Comparison of ENCODE assay signal across 16 mouse cellular contexts in genomic region chr16:21109473-21109872, GRCm38 (mm10). TPM values are rescaled to one million over a fixed set of nuclear protein-coding genes. Genes with fewer than 3 reads are reported as not detected.
A peak's percentile ranks its signal among the peaks of the same experiment; 100 is the strongest.
DNase-seq lines count a peak whose midpoint lies in the region; ATAC-seq and TF ChIP-seq lines count a peak whose summit lies in the region.
"Had no signal": no experiment of that assay in that cellular context is flagged by ENCODE, and none has a peak within 500 bp of the region (broad histone marks: within the 10 kb centered on the region; RNA-seq: fewer than 3 reads in every experiment).

No protein-coding gene starts in this region.

- no peak for ATAC-seq in kidney, postnatal 0 days (replicated peaks; ENCODE audit: low FRiP score, low read depth)
- peak; percentile 60 for ATAC-seq in common myeloid progenitor, adult 5-6 weeks (replicated peaks; ENCODE audit: low read depth, poor library complexity, severe bottlenecking)
- ATAC-seq: activated CD4-positive, CD25-positive, alpha-beta regulatory T cell, adult 4 months; forebrain, embryonic 15.5 days had no signal

- no peak overlapping the region for H3K9ac ChIP-seq in kidney, postnatal 0 days (ENCODE audit: low read depth, low read length)
- H3K9ac ChIP-seq: forebrain, embryonic 15.5 days; heart, embryonic 15.5 days; hindbrain, embryonic 15.5 days; limb, embryonic 13.5 days had no signal

- no peak overlapping the region for H3K4me3 ChIP-seq in kidney, postnatal 0 days (replicated peaks; ENCODE audit: low read depth, low read length)
- no peak overlapping the region for H3K4me3 ChIP-seq in midbrain, embryonic 10.5 days
- H3K4me3 ChIP-seq: forebrain, embryonic 15.5 days; heart, embryonic 15.5 days; hindbrain, embryonic 15.5 days; limb, embryonic 13.5 days had no signal

- peak; percentile 54 for TF ChIP-seq CTCF in kidney, postnatal 0 days (IDR thresholded peaks at IDR 0.05; ENCODE audit: low read depth)

- 56% methylated on average over 1 of the region's 1 CpGs for WGBS in kidney, postnatal 0 days
- WGBS in midbrain, embryonic 10.5 days = 88% methylated on average over 1 of the region's 1 CpGs

- peak; percentile 1 to 8 for DNase-seq in adrenal gland, postnatal 36 days
- DNase-seq in adrenal gland, postnatal 25 days = no peak
- DNase-seq in kidney, postnatal 0 days (ENCODE audit: low spot score) = peak; percentile 11
- DNase-seq in kidney, adult 11 months = no peak
- peak; percentile 22 for DNase-seq in 3T3-L1 (ENCODE audit: low read depth, low spot score)
- no peak for DNase-seq in midbrain, embryonic 10.5 days (ENCODE audit: low spot score)
- no peak for DNase-seq in thymus, postnatal 0 days (ENCODE audit: low spot score)
- DNase-seq: gastrocnemius, postnatal 25 days had no signal

- H3K4me2 ChIP-seq in kidney, postnatal 0 days (ENCODE audit: low read length) = no peak overlapping the region
- H3K4me2 ChIP-seq: forebrain, embryonic 15.5 days; heart, embryonic 15.5 days; hindbrain, embryonic 15.5 days; limb, embryonic 13.5 days had no signal

- H3K36me3 ChIP-seq in kidney, postnatal 0 days (ENCODE audit: insufficient read depth, low read length) = no peaks in the 10 kb centered on the region
- no peaks in the 10 kb centered on the region for H3K36me3 ChIP-seq in midbrain, embryonic 10.5 days
- H3K36me3 ChIP-seq: forebrain, embryonic 15.5 days; heart, embryonic 15.5 days; hindbrain, embryonic 15.5 days; limb, embryonic 13.5 days had no signal

- no peaks in the 10 kb centered on the region for H3K9me3 ChIP-seq in kidney, postnatal 0 days (replicated peaks; ENCODE audit: low read length)
- no peaks in the 10 kb centered on the region for H3K9me3 ChIP-seq in midbrain, embryonic 10.5 days (replicated peaks)
- H3K9me3 ChIP-seq: forebrain, embryonic 15.5 days; heart, embryonic 15.5 days; hindbrain, embryonic 15.5 days; limb, embryonic 13.5 days had no signal

- no peaks in the 10 kb centered on the region for H3K27me3 ChIP-seq in kidney, postnatal 0 days (ENCODE audit: insufficient read depth, low read length)
- H3K27me3 ChIP-seq in midbrain, embryonic 10.5 days (ENCODE audit: low read depth, poor library complexity, severe bottlenecking) = no peaks in the 10 kb centered on the region
- H3K27me3 ChIP-seq: forebrain, embryonic 15.5 days; heart, embryonic 15.5 days; hindbrain, embryonic 15.5 days; limb, embryonic 13.5 days had no signal

- no peak overlapping the region for H3K27ac ChIP-seq in kidney, postnatal 0 days
- no peak overlapping the region for H3K27ac ChIP-seq in midbrain, embryonic 10.5 days (replicated peaks)
- H3K27ac ChIP-seq: forebrain, embryonic 15.5 days; heart, embryonic 15.5 days; hindbrain, embryonic 15.5 days; limb, embryonic 13.5 days had no signal

- H3K4me1 ChIP-seq in kidney, postnatal 0 days (replicated peaks; ENCODE audit: insufficient read depth, low read length) = no peaks in the 10 kb centered on the region
- H3K4me1 ChIP-seq in midbrain, embryonic 10.5 days = no peaks in the 10 kb centered on the region
- H3K4me1 ChIP-seq: forebrain, embryonic 15.5 days; heart, embryonic 15.5 days; hindbrain, embryonic 15.5 days; limb, embryonic 13.5 days had no signal

RNA-seq across cellular contexts. Expression of gene Teddm3, which starts 44.3 kb away (rescaled TPM):
- total RNA-seq in adrenal gland, postnatal 36 days (2021) = not detected
- total RNA-seq in adrenal gland, postnatal 25 days (2021) = not detected in 2 replicates
- polyA plus RNA-seq in kidney, postnatal 0 days (2015; fragmentation: Nextera tagmentation; extraction: Ambion mirVana) = not detected in 2 replicates
- not detected in 2 replicates for total RNA-seq in common myeloid progenitor, adult 5-6 weeks (2017)
- not detected in 2 replicates for polyA plus RNA-seq in midbrain, embryonic 10.5 days (2016; fragmentation: Nextera tagmentation; extraction: Ambion mirVana)
- polyA plus RNA-seq in thymus, postnatal 0 days (2015; fragmentation: Nextera tagmentation; extraction: Ambion mirVana) = 0.38 and 0.49 TPM in 2 replicates
- total RNA-seq: gastrocnemius, postnatal 25 days; MEL had no signal
- polyA plus RNA-seq: C2C12; forebrain, embryonic 15.5 days; heart, embryonic 15.5 days; limb, embryonic 13.5 days had no signal

Comparison
In these comparisons a context has a peak if more than half of its experiments do, and no peak if none do; other contexts are left out.
1. DNase-seq: peak in adrenal gland, postnatal 36 days (2 of 2), kidney, postnatal 0 days (single experiment) and 3T3-L1 (single experiment); none in adrenal gland, postnatal 25 days (single experiment), kidney, adult 11 months (single experiment), midbrain, embryonic 10.5 days (single experiment) and thymus, postnatal 0 days (single experiment).